In the genomic region with DNA sequence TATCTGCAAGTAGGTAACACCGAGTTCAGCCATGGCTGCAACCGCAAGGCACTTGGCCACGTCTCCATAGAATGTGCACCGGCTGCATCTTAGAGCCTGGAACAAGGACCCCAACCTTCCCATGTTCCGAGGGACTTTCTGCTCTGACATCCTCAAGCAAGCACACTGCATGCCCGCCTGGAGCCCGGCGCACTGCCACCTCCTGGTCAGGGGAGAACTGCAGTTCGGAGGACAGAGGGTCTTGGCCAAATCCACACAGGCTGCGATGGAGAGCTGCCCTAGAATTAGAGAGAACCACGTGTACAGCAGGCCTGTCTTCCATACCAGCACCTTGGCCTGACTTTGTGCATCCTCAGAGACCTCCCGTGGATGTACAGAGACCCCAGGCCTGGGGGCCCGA, we compare ENCODE assay signal across 8 mouse cellular contexts. TPM values are rescaled to one million over a fixed set of nuclear protein-coding genes. Genes with fewer than 3 reads are reported as not detected.
DNase-seq lines count a peak whose midpoint lies in the region; ATAC-seq and TF ChIP-seq lines count a peak whose summit lies in the region.

No protein-coding gene starts in this region.

- WGBS in intestine, postnatal 0 days = 47% methylated on average over 13 of the region's 13 CpGs
- WGBS in intestine, embryonic 15.5 days = 42% methylated on average over 13 of the region's 13 CpGs
- 39% methylated on average over 13 of the region's 13 CpGs for WGBS in forebrain, embryonic 15.5 days
- WGBS in lung, embryonic 16.5 days = 35% methylated on average over 13 of the region's 13 CpGs

- no peaks in the 10 kb centered on the region for H3K36me3 ChIP-seq in intestine, postnatal 0 days (ENCODE audit: control insufficient read depth, insufficient read depth)
- no peaks in the 10 kb centered on the region for H3K36me3 ChIP-seq in intestine, embryonic 15.5 days
- H3K36me3 ChIP-seq in forebrain, embryonic 15.5 days = no peaks in the 10 kb centered on the region
- no peaks in the 10 kb centered on the region for H3K36me3 ChIP-seq in lung, embryonic 16.5 days (ENCODE audit: control insufficient read depth, insufficient read depth, low read length)

- no peak for DNase-seq in Patski (ENCODE audit: low read depth, low spot score)
- DNase-seq in right cerebral cortex, postnatal 25 days = peak; percentile 27
- DNase-seq in MN1 (ENCODE audit: low spot score) = no peak

- no peaks in the 10 kb centered on the region for H3K9me3 ChIP-seq in intestine, postnatal 0 days (ENCODE audit: control insufficient read depth)
- H3K9me3 ChIP-seq in intestine, embryonic 15.5 days = no peaks in the 10 kb centered on the region
- no peaks in the 10 kb centered on the region for H3K9me3 ChIP-seq in forebrain, embryonic 15.5 days
- H3K9me3 ChIP-seq in lung, embryonic 16.5 days (ENCODE audit: control insufficient read depth, low read length) = no peaks in the 10 kb centered on the region

- H3K4me3 ChIP-seq in intestine, postnatal 0 days (ENCODE audit: low read depth, low read length) = no peak overlapping the region
- H3K4me3 ChIP-seq in intestine, embryonic 15.5 days (replicated peaks) = no peak overlapping the region
- no peak overlapping the region for H3K4me3 ChIP-seq in forebrain, embryonic 15.5 days
- H3K4me3 ChIP-seq in lung, embryonic 16.5 days (ENCODE audit: low read length) = no peak overlapping the region

- no peak overlapping the region for H3K27ac ChIP-seq in intestine, postnatal 0 days (ENCODE audit: low read depth, low read length)
- H3K27ac ChIP-seq in intestine, embryonic 15.5 days = no peak overlapping the region
- H3K27ac ChIP-seq in forebrain, embryonic 15.5 days (replicated peaks) = no peak overlapping the region
- no peak overlapping the region for H3K27ac ChIP-seq in lung, embryonic 16.5 days (ENCODE audit: low read length)

- in situ Hi-C loops in Patski (cut with MboI; ENCODE audit: low pct_unique_long_range_greater_than_20kb) = no loop called here

- CTCF ChIA-PET in Patski (lab: Charles Lee) = interaction anchor here (1.1 to 5.4 kb wide), 5 partner anchors 9 to 218 kb away, joined by 3 to 61 read pairs (median 4); no protein-coding TSS in a partner anchor

- ATAC-seq in intestine, postnatal 0 days = no peak
- ATAC-seq in intestine, embryonic 15.5 days = no peak
- peak; percentile 43 for ATAC-seq in CD4-positive, CD25-positive, alpha-beta regulatory T cell, adult 4 months
- no peak for ATAC-seq in Patski
- ATAC-seq in forebrain, embryonic 15.5 days (replicated peaks) = peak; percentile 70; the same call in 1 of the 2 replicates
- ATAC-seq in lung, embryonic 16.5 days (ENCODE audit: low read depth) = peak; percentile 43; the same call in 1 of the 2 replicates

- H3K4me2 ChIP-seq in intestine, postnatal 0 days (replicated peaks; ENCODE audit: low read depth) = no peak overlapping the region
- no peak overlapping the region for H3K4me2 ChIP-seq in intestine, embryonic 15.5 days (replicated peaks)
- no peak overlapping the region for H3K4me2 ChIP-seq in forebrain, embryonic 15.5 days (replicated peaks)
- no peak overlapping the region for H3K4me2 ChIP-seq in lung, embryonic 16.5 days (ENCODE audit: low read depth, low read length)

- H3K27me3 ChIP-seq in intestine, postnatal 0 days (replicated peaks; ENCODE audit: control insufficient read depth, insufficient read depth, low read length) = no peaks in the 10 kb centered on the region
- H3K27me3 ChIP-seq in intestine, embryonic 15.5 days (replicated peaks) = 0 out of 2 replicates have a peak, but pooled peaks cover 2% of the 10 kb centered on the region
- H3K27me3 ChIP-seq in Patski = peaks cover 5% of the 10 kb centered on the region
- no peaks in the 10 kb centered on the region for H3K27me3 ChIP-seq in forebrain, embryonic 15.5 days
- no peaks in the 10 kb centered on the region for H3K27me3 ChIP-seq in lung, embryonic 16.5 days (ENCODE audit: control insufficient read depth, insufficient read depth, low read depth, low read length)

- TF ChIP-seq CTCF in intestine, postnatal 0 days (IDR thresholded peaks at IDR 0.05; ENCODE audit: low read depth) = peak; percentile 72
- peak; percentile 71 for TF ChIP-seq CTCF in Patski (IDR thresholded peaks at IDR 0.05)

- no peak overlapping the region for H3K9ac ChIP-seq in intestine, postnatal 0 days (ENCODE audit: low read depth, low read length)
- no peak overlapping the region for H3K9ac ChIP-seq in intestine, embryonic 15.5 days
- H3K9ac ChIP-seq in forebrain, embryonic 15.5 days (replicated peaks) = no peak overlapping the region
- H3K9ac ChIP-seq in lung, embryonic 16.5 days (ENCODE audit: low read length) = no peak overlapping the region

- POLR2A ChIA-PET in Patski (lab: Charles Lee) = interaction anchor here (1.0 kb wide), 1 partner anchor 20 kb away, joined by 3 read pairs; no protein-coding TSS in a partner anchor

- H3K4me1 ChIP-seq in intestine, postnatal 0 days (replicated peaks; ENCODE audit: control insufficient read depth, insufficient read depth, low read length) = no peaks in the 10 kb centered on the region
- H3K4me1 ChIP-seq in intestine, embryonic 15.5 days (replicated peaks) = no peaks in the 10 kb centered on the region
- H3K4me1 ChIP-seq in forebrain, embryonic 15.5 days = peaks cover 2% of the 10 kb centered on the region; the same call in 1 of the 2 replicates
- peaks cover 2% of the 10 kb centered on the region; the same call in 1 of the 2 replicates for H3K4me1 ChIP-seq in lung, embryonic 16.5 days (replicated peaks; ENCODE audit: control insufficient read depth, insufficient read depth, low read length)

RNA-seq across cellular contexts. Expression of gene Il12a, which starts 29.8 kb away (rescaled TPM):
- not detected in 2 replicates for polyA plus RNA-seq in intestine, postnatal 0 days (2015; fragmentation: Nextera tagmentation; extraction: Ambion mirVana)
- polyA plus RNA-seq in intestine, embryonic 15.5 days (2015; fragmentation: Nextera tagmentation; extraction: Ambion mirVana) = not detected in 2 replicates
- polyA plus RNA-seq in CD4-positive, CD25-positive, alpha-beta regulatory T cell, adult 4 months (2017; shearing (Covaris generic)) = under 1 TPM in 1 of 2 experiments, not detected in 1; 0.51 TPM
- not detected for polyA plus RNA-seq in Patski (2021)
- 0.19 and 0.46 TPM in 2 replicates for polyA plus RNA-seq in forebrain, embryonic 15.5 days (2015; fragmentation: Nextera tagmentation; extraction: Ambion mirVana)
- polyA plus RNA-seq in lung, embryonic 16.5 days (2015; fragmentation: Nextera tagmentation; extraction: Ambion mirVana) = 0.33 TPM in 2 replicates

Comparison
In these comparisons a context has a peak if more than half of its experiments do, and no peak if none do; other contexts are left out.
1. ATAC-seq: peak in CD4-positive, CD25-positive, alpha-beta regulatory T cell, adult 4 months (single experiment), forebrain, embryonic 15.5 days (single experiment) and lung, embryonic 16.5 days (single experiment); none in intestine, postnatal 0 days (single experiment), intestine, embryonic 15.5 days (single experiment) and Patski (single experiment).